Mouse (Mus musculus): ENCODE results near the gene Nrip1.
"Not testable (repeated sequence)": the region's sequence is repeated elsewhere in the genome, so short reads cannot be mapped to it uniquely, and the experiment has no call there.

GRCm38 (mm10) chr16:76403305-76403704, 29.7 kb upstream of the Nrip1 start:
- TF ChIP-seq CTCF (IDR thresholded peaks at IDR 0.05; ENCODE audit: low read depth, low read length); POLR2A (IDR thresholded peaks at IDR 0.05; ENCODE audit: insufficient read depth, low read length); EP300 (IDR thresholded peaks at IDR 0.05; ENCODE audit: insufficient read depth, low read depth, low read length): not testable (repeated sequence)
